Mouse (Mus musculus) left cerebral cortex, postnatal 10 days (tissue): ENCODE data around the gene Adgrl3. TPM values are rescaled to one million over a fixed set of nuclear protein-coding genes. Genes with fewer than 3 reads are reported as not detected.
"Not testable (repeated sequence)": the region's sequence is repeated elsewhere in the genome, so short reads cannot be mapped to it uniquely, and the experiment has no call there.

Source experiments
- DNase-seq, 2 experiments: peaks; one replicate each; pipeline ENCODE4 v3.0.0; 2021 to 2022; ENCODE audit warnings: low spot score in 2 of 2, mixed read lengths in 1 of 2; ENCODE audit errors: extremely low spot score in 1 of 2
- intact Hi-C: fragments of 180-260 bp; cut with DNase I; formaldehyde crosslinking; loops from one replicate; pipeline ENCODE4 v1.15.1; 2025
- total RNA-seq, 2 experiments: library from RNA; stranded (reverse); gene quantifications; 2 replicates each; pipeline ENCODE4 v1.2.3; 2021

Gene Adgrl3
- total RNA-seq, 2 experiments from 2014 or later, result 218 to 221 TPM

- intact Hi-C loops, result no loop called here
- no peak for DNase-seq
Observed at GRCm38 (mm10) chr5:81483890-81484289, 464.0 kb downstream of the Adgrl3 start.

- no peak for DNase-seq
- intact Hi-C loops, result no loop called here
Observed at GRCm38 (mm10) chr5:81501076-81501475, 481.1 kb downstream of the Adgrl3 start.

GRCm38 (mm10) chr5:81518720-81519496 lies 499.0 kb downstream of the Adgrl3 start:
- no peak for DNase-seq
- intact Hi-C loops, result no loop called here

GRCm38 (mm10) chr5:81519497-81520382 lies 499.8 kb downstream of the Adgrl3 start:
- intact Hi-C loops, result loop anchor here (10.0 kb wide), 1 partner anchor 825 kb away; no protein-coding TSS in a partner anchor
- DNase-seq, result peak; percentile 34 to 70

- DNase-seq, result no peak
- intact Hi-C loops, result loop anchor here (10.0 kb wide), 1 partner anchor 822 kb away; no protein-coding TSS in a partner anchor
Observed at GRCm38 (mm10) chr5:81522760-81523159, 502.8 kb downstream of the Adgrl3 start.

- no peak for DNase-seq
- intact Hi-C loops, result loop anchor here (10.0 kb wide), 1 partner anchor 820 kb away; no protein-coding TSS in a partner anchor
Observed at GRCm38 (mm10) chr5:81524532-81524961, 504.6 kb downstream of the Adgrl3 start.

GRCm38 (mm10) chr5:81525326-81525725 lies 505.4 kb downstream of the Adgrl3 start:
- intact Hi-C loops, result loop anchor here (10.0 kb wide), 1 partner anchor 819 kb away; no protein-coding TSS in a partner anchor

GRCm38 (mm10) chr5:81531639-81532038 lies 511.7 kb downstream of the Adgrl3 start:
- intact Hi-C loops, result no loop called here
- DNase-seq, result no peak

More at GRCm38 (mm10) chr5:81525326-81525725, 505.4 kb downstream of the Adgrl3 start:
- DNase-seq, result no peak

- DNase-seq, result no peak
- intact Hi-C loops, result no loop called here
Observed at GRCm38 (mm10) chr5:81550211-81550610, 530.3 kb downstream of the Adgrl3 start.

GRCm38 (mm10) chr5:81555149-81555548 lies 535.2 kb downstream of the Adgrl3 start:
- intact Hi-C loops, DNase-seq: not testable (repeated sequence)

GRCm38 (mm10) chr5:81556008-81556407 lies 536.1 kb downstream of the Adgrl3 start:
- no peak for DNase-seq
- intact Hi-C loops, result no loop called here

- no peak for DNase-seq
- intact Hi-C loops, result no loop called here
Observed at GRCm38 (mm10) chr5:81558965-81559364, 539.0 kb downstream of the Adgrl3 start.

GRCm38 (mm10) chr5:81564294-81564693 lies 544.4 kb downstream of the Adgrl3 start:
- no peak for DNase-seq
- intact Hi-C loops, result no loop called here

GRCm38 (mm10) chr5:81566577-81566976 lies 546.6 kb downstream of the Adgrl3 start:
- intact Hi-C loops, result no loop called here

GRCm38 (mm10) chr5:81568743-81569142 lies 548.8 kb downstream of the Adgrl3 start:
- intact Hi-C loops, result no loop called here

More at GRCm38 (mm10) chr5:81566577-81566976, 546.6 kb downstream of the Adgrl3 start:
- no peak for DNase-seq

GRCm38 (mm10) chr5:81582886-81583285 lies 562.9 kb downstream of the Adgrl3 start:
- intact Hi-C loops, result no loop called here
- DNase-seq, result no peak

More at GRCm38 (mm10) chr5:81568743-81569142, 548.8 kb downstream of the Adgrl3 start:
- DNase-seq, result no peak

GRCm38 (mm10) chr5:81583425-81583824 lies 563.5 kb downstream of the Adgrl3 start:
- no peak for DNase-seq
- intact Hi-C loops, result no loop called here

GRCm38 (mm10) chr5:81584945-81585344 lies 565.0 kb downstream of the Adgrl3 start:
- intact Hi-C loops, result no loop called here
- DNase-seq, result no peak

- no peak for DNase-seq
- intact Hi-C loops, result no loop called here
Observed at GRCm38 (mm10) chr5:81590005-81590694, 570.2 kb downstream of the Adgrl3 start.
